Mouse (Mus musculus): Measurements from ENCODE around the gene Fam129b. TPM values are rescaled to one million over a fixed set of nuclear protein-coding genes. Genes with fewer than 3 reads are reported as not detected.

The Fam129b gene
- total RNA-seq, 2 experiments from 2014 or later, result 20.8 to 24.6 TPM

DNA sequence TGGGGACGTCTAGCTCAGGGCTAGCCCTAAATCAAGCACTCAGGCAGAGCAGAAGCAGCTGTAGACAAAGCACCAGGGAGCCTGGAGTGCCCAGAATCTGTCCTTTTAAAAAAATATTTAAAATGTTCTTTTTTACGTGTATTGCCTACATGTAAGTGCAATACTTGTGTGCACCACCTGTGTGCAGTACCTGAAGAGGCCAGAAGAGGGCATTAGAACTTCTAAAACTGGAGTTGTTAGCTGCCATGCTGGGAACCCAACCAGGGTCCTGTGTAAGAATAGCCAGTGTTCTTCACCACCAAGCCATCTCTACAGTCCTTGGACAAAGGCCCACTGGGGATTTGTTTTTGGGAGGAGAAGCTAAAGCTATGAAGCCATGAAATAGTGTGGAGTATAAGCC is 78.7 kb downstream of the Fam129b start:
- intact Hi-C loops (cut with DNase I), result no loop called here
- no peak for DNase-seq (ENCODE audit: low spot score in 2 of 2)

DNA sequence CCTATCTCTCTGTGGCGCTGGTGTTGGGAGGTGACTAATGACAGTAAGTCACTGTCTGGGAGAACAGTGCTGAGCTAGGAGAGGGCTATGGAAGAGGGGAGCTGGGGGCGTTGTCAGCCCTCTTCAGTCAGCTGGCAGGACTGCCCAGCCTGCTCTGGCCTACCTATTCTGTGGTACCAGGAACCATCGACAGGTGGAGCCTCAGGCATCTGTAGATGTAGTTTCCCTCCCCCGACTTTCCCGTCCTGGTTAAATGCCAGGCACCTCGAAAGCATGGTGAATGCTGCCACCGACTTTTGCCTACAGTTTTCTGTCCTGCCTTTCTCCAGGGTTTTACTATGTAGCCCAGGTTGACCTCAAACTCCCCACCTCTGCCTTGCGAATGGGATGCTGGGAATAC is 81.4 kb downstream of the Fam129b start:
- DNase-seq (ENCODE audit: low spot score in 2 of 2), result peak in 1 of 2 experiments; percentile 62
- intact Hi-C loops (cut with DNase I), result no loop called here

GRCm38 (mm10) chr2:32960273-32960672 is 84.4 kb downstream of the Fam129b start:
- intact Hi-C loops (cut with DNase I), result no loop called here
- no peak for DNase-seq (ENCODE audit: low spot score in 2 of 2)

DNA sequence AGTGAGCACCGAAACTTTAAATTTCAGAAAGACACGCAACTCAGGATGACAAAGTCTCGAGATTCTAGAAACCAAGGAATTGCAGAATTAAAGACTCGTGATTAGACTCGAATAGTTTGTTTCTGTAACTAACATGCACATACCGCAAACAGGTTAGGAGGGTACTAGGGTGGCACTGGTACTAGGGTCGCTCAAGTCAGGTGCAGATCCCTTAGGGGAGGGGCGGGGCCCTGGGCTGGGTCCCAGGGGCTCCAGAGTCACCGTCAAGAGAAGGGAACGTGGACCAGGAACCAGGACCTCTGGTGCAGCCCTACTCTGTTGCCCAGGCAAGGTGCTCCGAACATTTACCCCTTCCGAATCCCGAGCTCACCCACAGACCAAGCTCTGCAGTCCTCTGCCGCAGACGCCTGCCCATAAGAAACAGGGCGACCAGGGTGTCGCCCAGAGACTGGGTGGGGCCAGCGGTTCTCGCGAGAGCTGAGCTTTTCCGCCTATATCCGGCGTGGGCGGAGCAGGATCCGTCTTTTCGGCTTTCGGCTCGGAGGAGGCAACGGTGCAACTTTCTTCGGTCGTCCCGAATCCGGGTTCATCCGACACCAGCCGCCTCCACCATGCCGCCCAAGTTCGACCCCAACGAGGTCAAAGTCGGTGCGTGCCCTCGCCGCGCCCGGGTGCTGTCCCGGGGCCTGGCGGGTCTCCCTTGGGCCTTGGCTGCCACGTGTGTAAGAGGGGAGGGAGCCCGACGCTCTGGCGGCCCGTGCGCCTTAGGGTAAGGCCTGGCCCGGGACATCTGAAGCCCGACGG is 85.5 kb downstream of the Fam129b start, which contains the start of the genes Rpl12 and Lrsam1:
Rpl12 (plus strand) TSS at position 368 of the 804 bp plus-strand sequence.
Lrsam1 (minus strand) TSS at position 423 of the 804 bp plus-strand sequence.
- peak; percentile 95 for DNase-seq (ENCODE audit: low spot score in 2 of 2)
- intact Hi-C loops (cut with DNase I), result no loop called here

- DNase-seq (ENCODE audit: low spot score in 2 of 2), result peak in 1 of 2 experiments; percentile 32
- intact Hi-C loops (cut with DNase I), result no loop called here
These were observed 86.4 kb downstream of the Fam129b start for GRCm38 (mm10) chr2:32962062-32962874.

- DNase-seq (ENCODE audit: low spot score in 2 of 2), result no peak
- intact Hi-C loops (cut with DNase I), result no loop called here
These were observed 86.9 kb downstream of the Fam129b start for GRCm38 (mm10) chr2:32962875-32963220.

- intact Hi-C loops (cut with DNase I), result no loop called here
- DNase-seq (ENCODE audit: low spot score in 2 of 2), result peak in 1 of 2 experiments; percentile 48
These were observed 87.6 kb downstream of the Fam129b start for GRCm38 (mm10) chr2:32963544-32963943.

GRCm38 (mm10) chr2:32963981-32964380 is 88.1 kb downstream of the Fam129b start:
- intact Hi-C loops (cut with DNase I), result no loop called here
- DNase-seq (ENCODE audit: low spot score in 2 of 2), result no peak

- no peak for DNase-seq (ENCODE audit: low spot score in 2 of 2)
- intact Hi-C loops (cut with DNase I), result no loop called here
These were observed 88.9 kb downstream of the Fam129b start for GRCm38 (mm10) chr2:32964659-32965457.

- DNase-seq (ENCODE audit: low spot score in 2 of 2), result no peak
- intact Hi-C loops (cut with DNase I), result no loop called here
These were observed 89.7 kb downstream of the Fam129b start for GRCm38 (mm10) chr2:32965511-32966183.

DNA sequence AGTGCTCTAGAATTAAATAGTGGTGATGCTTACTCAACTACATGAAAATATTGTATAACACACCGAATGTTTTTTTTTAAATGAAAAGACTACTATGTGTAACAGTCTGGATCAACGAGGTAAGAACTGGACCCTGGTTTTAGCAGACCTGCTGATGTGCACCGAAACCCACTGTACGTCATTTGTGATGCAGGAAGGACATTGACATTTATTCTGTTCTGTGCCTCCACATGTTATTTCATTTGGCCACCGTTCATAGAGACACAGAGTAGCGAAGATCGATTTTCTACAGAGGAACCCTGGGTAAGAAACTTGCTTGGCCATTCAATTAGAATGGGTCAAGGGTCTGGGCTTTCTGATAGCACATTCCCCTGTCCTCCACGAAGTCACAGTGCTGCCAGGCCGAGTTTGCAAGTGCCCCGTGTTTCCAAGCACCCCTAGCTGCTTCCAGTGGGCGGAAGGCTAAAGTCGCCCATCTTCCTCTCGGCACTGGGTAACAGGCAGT is 90.3 kb downstream of the Fam129b start:
- no peak for DNase-seq (ENCODE audit: low spot score in 2 of 2)

DNA sequence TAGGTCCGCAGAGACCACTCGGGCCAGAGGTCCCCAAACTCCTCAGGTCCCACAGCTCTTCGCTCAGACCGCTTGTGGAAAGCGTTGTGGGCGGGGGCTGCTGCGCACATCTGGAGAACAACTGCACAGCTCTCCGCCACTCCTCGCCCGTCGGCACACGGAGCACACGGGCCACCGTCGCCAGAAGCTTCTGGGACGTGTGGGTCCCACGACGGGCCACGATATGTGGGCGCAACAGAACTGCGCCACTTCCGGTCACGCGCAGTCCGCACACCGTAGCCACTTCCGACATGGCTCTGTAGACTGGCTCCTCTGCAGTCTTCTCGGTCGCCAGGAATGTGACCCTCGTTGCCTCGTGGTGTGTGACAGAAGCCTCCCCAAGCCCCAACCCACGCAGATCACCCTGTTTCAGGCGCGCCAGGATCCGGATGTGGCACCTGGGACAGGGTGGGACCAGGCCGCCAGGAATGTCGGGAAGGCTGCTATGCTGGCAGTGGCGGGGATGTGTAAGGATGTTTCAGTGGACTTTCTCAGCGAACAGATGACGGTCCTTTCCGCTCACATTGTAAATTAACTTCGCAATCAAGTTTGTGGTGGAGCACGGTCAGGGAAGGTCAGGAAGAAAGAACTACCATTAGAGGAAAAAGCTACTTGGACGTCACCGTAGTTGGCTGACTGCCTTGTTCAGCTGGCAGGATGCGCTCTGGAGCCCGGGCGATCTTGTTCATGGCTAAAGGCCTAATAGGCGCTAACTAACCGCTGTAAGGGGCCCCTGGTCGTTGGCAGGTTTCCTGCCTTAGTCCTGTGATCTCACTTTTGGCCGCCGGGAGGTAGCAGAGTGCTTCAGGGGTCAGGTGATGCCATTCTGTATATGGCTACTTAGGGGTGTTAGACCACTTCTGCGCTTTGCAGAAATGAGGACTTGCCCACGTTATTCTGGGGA is 91.0 kb downstream of the Fam129b start:
- peak; percentile 91 to 94 for DNase-seq (ENCODE audit: low spot score in 2 of 2)
- intact Hi-C loops (cut with DNase I), result no loop called here

More for the DNA sequence above, 90.3 kb downstream of the Fam129b start:
- intact Hi-C loops (cut with DNase I), result no loop called here

- no peak for DNase-seq (ENCODE audit: low spot score in 2 of 2)
- intact Hi-C loops (cut with DNase I), result no loop called here
These were observed 92.2 kb downstream of the Fam129b start for GRCm38 (mm10) chr2:32968024-32968614.

DNA sequence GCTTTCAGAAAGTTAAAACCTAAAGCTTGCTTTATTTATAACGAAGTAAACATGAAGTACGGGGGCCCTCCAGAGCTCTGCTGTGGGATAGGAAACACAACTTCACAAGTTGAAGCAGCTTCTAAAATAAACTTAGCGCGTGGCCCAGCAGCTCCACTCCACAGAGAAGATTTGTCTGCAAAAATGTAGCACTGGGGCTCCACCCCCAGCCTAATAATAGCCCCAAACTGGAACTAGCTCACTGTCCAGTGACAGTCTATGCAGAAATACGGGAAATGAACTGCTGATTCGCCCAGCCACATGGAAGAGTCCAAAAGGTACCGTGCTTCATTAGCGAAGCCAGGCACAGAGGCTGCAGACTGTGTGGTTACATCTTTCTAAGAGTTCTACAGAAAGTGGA is 93.4 kb downstream of the Fam129b start:
- intact Hi-C loops (cut with DNase I), result no loop called here

GRCm38 (mm10) chr2:32971235-32971634 is 95.3 kb downstream of the Fam129b start:
- intact Hi-C loops (cut with DNase I), result no loop called here
- peak in 1 of 2 experiments; percentile 47 for DNase-seq (ENCODE audit: low spot score in 2 of 2)

More for the DNA sequence above, 93.4 kb downstream of the Fam129b start:
- DNase-seq (ENCODE audit: low spot score in 2 of 2), result peak in 1 of 2 experiments; percentile 74

- intact Hi-C loops (cut with DNase I), result no loop called here
These were observed 98.3 kb downstream of the Fam129b start for GRCm38 (mm10) chr2:32974216-32974615.

More at GRCm38 (mm10) chr2:32974216-32974615, 98.3 kb downstream of the Fam129b start:
- no peak for DNase-seq (ENCODE audit: low spot score in 2 of 2)

Data from left cerebral cortex, postnatal 25 days (tissue).